Mouse (Mus musculus) spleen, postnatal 36 days (tissue): ENCODE results near the gene Atp2b2.

Source experiments
- DNase-seq, 2 experiments: peaks; one replicate each; pipeline ENCODE4 v3.0.0; 2022; ENCODE audit warnings: low spot score in 2 of 2, mixed read lengths in 1 of 2

The Atp2b2 gene

DNA sequence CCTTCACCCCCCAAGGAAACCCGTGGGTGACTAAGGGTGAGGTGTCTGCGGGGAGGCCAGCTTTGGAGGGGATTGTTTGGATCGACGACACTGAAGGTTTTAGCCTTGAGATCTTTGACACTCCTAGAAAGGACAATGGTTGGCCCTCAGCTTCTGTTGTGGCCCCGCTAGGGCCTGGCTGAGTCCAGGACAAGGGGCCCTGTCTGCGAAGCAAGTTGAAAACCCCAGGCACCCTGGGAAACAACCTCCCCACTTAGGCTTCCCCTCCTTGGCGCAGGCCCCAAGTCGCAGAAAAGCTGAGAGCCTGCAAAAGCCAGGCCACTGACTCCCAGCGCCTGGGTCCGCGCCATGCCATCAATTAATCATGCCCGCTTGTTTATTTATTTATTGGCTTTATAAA is at the start of gene Atp2b2:
Gene Atp2b2, minus strand, starts transcription at position 282 of the 400 bp plus-strand sequence.
- no peak for DNase-seq

GRCm38 (mm10) chr6:114089626-114090025 is 47.2 kb upstream of the Atp2b2 start:
- DNase-seq, result peak in 1 of 2 experiments; percentile 5

- no peak for DNase-seq
Observed at GRCm38 (mm10) chr6:114087106-114087505, 44.7 kb upstream of the Atp2b2 start.

DNA sequence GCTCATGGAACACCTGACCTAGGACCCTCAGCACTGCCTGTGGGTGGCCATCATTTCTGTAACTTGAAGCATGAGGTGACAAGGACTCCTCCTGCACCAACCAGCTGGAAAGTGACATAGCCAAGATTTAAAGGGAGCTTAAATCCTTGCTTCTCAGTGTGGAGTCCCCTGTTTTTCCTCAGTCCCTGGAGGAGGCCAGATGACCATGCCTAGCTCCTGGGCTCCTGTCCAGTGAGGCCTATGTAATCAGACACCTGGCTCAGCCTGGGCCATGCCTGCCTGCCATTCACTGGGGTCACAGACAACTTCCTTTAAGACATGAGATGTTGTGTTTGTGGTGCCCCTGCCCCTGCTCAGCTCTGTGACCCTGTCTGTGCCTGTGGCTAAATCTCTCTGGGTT is 36.1 kb upstream of the Atp2b2 start:
- no peak for DNase-seq

- DNase-seq, result no peak
Observed at GRCm38 (mm10) chr6:114076560-114076959, 34.1 kb upstream of the Atp2b2 start.

DNA sequence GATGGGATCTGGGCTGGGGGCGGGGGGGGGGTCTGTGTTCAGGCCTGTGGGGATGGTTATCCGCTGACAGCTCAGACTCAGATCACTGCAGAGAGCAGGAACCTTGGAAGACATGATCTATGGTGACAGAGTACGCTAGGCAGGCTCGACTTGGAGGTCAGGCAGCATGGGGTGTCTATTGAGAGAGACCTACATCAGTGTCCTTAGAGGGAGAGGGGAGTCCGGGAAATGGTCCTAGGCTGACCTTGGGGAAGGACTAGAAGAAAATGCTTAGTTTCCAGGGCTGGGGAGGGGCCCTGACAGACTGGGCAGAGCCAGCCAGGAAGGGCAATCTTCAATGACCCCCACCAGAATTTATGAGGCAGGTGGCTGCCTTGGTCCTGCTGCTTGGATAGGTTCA is 33.6 kb upstream of the Atp2b2 start:
- no peak for DNase-seq

GRCm38 (mm10) chr6:114074929-114075328 is 32.5 kb upstream of the Atp2b2 start:
- no peak for DNase-seq

- no peak for DNase-seq
Observed at GRCm38 (mm10) chr6:114074256-114074655, 31.8 kb upstream of the Atp2b2 start.

DNA sequence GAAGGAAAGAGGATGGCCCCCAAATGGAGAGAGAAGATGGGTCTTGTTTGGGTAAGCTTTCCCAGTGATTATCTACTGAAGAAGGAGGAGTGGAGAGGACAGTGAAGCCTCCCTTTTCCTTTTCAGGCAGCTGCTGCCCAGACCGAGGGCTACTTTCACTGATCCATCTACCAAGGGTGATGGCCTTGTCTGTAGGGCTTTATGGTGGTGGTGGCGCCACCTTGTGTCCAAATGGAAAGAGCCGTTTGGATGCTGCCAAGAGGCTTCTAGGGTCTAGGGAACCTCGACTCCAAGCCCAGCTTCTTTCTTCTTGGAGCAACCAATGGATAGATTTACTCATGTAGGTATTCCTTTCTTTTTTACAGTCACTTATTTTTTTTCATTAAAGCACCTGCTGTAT is 29.2 kb upstream of the Atp2b2 start:
- no peak for DNase-seq

DNA sequence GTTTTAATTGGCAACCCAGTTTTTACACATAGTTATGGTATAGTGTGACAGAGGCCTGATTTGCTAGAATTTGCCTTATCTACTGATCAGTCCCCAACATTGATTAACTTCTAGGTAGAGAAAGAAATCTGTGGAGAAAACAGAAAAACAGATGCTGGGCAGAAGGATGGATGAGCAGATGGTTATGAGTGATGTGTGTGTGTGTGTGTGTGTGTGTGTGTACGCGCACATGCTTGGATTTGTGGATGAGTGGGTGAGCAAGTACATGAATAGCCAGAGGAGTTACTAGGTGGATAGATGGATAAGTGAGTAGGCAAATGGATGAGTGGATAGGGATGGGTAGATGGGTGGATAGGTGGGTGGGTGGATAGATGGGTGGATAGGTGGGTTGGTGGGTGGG is 20.7 kb upstream of the Atp2b2 start:
- no peak for DNase-seq

GRCm38 (mm10) chr6:114062688-114063087 is 20.3 kb upstream of the Atp2b2 start:
- no peak for DNase-seq

DNA sequence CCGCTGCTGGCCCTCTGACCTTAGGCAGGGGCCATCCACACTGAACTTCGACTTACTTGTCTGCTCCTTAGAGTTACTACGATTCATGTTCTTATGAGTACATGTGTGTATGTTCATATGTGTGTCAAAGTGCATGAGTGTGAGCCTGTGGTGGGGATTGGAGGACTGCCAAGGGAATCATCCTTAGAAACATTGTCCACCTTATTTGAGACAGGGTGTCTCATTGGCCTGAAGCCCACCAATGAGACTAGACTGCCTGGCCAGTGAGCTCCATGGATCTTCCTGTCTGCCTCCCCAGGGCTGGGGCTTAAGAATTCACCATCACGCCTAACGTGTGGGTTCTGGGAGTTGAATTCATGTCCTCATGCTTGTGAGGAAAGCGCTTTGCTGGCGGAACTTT is 16.8 kb upstream of the Atp2b2 start:
- DNase-seq, result no peak

GRCm38 (mm10) chr6:114058030-114058808 is 15.8 kb upstream of the Atp2b2 start:
- no peak for DNase-seq

- DNase-seq, result no peak
Observed at GRCm38 (mm10) chr6:114055311-114055710, 12.9 kb upstream of the Atp2b2 start.

DNA sequence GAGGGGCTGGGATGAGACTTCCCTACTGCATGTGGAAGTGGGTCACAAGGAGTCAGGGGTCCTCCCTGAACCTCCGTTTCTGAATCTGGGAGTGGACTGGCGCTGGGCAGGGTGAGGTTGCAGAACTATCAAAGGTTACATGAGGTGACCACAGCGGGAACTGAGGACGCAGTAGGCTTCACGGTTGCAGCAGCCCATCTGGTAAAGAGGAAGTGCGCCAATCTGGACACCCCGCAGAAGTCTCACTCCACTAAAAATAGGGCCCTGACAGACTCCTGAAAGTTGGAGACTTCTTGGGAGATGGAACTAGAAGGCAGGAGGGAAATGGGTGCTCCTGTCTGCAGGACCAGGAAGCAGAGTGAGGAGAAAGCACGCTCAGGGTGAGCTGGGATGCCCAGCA is 2.5 kb upstream of the Atp2b2 start:
- no peak for DNase-seq

DNA sequence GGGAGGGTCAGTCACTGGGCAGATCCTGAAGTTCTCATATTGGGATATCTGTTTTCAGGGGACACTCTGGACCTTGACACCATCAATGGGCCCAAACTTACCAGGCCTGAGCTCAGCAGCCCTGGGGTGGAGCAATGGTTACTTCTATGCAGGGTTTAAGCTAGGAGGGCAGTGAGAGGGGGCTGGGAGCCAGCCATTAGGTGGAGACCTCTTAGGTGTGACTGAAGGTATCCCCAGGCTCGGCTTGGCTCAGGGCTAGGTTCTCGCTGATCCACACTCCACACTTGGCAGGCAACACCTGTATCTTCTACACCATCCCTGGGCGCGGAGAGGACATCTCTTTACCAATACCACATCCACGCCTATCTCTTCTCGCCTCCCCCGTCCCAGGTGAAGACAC is 423 bp upstream of the Atp2b2 start:
- DNase-seq, result no peak

GRCm38 (mm10) chr6:114041911-114042284 is 515 bp downstream of the Atp2b2 start:
- DNase-seq, result no peak

- DNase-seq, result no peak
Observed at GRCm38 (mm10) chr6:114041097-114041910, 1.1 kb downstream of the Atp2b2 start.

DNA sequence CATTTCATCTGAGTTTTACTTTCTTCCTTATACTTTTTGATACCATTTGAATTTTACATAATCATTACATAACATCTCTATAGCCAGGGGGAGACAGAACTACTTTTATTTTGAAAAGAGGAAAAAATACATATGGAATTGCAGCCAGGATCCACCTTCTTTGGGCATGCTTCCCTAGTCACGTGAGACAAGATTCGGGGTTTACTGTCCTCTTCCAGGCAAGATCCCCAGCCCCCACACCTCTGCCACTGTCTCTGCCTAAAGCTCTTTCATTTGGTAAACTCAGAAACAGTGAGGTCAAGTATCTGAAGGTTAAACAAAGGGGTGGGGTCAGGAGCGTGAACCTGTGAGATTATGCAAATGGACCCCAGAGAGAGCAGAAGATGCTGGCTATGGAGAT is 6.7 kb downstream of the Atp2b2 start:
- no peak for DNase-seq

DNA sequence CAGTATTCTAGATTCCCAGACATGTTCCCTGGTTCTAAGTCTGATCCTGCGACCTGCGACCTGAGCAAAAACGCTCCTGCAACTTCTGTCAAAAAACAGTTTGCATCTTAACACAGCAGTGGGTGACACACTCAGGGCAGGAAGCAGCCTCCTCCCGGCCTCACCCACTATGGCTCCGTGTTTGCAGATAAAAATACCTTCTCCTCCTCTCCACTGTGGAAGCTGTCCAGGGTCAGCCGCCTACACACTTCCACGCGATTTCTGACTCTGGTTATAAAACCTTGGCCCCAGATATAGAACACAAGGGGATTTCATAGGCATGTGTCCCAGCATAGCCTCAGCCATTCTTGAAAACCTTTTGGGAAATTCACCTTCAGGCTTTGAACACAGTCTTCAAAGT is 9.6 kb downstream of the Atp2b2 start:
- no peak for DNase-seq

GRCm38 (mm10) chr6:114023794-114024193 is 18.6 kb downstream of the Atp2b2 start:
- DNase-seq, result no peak

DNA sequence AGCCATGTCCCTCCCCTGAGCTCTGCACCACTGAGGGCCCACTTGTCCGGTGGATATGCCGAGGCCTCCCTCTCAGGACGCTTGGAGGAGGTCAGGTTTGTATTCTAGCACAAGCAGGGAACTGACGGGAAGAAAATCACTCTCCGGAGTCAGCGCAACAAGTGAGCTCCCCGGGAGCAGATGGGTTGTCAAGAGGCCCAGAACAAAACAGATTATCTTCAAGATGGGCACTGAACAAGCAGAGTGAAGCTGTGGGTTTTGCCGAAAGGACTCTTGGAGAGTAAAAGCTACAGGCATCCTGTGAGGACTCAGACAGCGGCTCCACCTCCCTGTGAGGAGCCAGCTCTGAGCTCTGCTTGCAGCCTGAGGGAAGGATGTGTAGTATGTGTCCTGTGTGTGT is 20.3 kb downstream of the Atp2b2 start:
- DNase-seq, result no peak

- DNase-seq, result no peak
Observed at GRCm38 (mm10) chr6:114013801-114014200, 28.6 kb downstream of the Atp2b2 start.
